Mouse (Mus musculus) kidney, postnatal 10 days (tissue): ENCODE results near the gene Ttll11.

Experiments
- DNase-seq: peaks from one replicate; pipeline ENCODE4 v3.0.0; 2021; ENCODE audit warnings: mixed read lengths

The Ttll11 gene

DNA sequence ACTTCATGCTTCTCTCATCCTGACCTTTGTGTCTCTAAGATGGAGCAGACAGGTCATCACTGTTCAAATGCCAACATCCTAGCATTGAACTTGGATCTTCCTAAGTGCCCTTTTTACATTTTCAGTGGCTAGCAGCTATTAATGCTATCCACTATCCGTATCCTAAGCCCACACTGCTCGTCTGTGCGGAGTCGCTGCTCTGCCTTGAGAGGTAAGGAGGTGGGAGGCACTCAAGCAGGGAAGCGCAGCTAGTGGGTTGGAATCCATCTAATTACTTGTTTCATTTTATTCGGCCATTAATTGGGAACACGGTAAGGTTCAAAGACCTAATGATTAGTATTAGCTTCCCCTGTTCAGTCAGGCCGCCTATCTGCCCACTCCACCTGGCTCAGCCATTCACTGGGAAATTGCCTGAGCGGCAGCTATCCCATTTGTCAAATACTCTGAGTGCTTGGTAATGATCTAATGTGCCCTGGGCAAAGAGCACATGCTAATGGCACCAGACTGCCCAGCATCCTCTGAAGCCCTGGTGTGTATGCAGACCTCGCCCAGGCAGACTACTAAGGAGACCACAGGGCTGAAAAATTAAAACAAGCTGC lies 130.0 kb downstream of the Ttll11 start:
- DNase-seq = peak; percentile 30

DNA sequence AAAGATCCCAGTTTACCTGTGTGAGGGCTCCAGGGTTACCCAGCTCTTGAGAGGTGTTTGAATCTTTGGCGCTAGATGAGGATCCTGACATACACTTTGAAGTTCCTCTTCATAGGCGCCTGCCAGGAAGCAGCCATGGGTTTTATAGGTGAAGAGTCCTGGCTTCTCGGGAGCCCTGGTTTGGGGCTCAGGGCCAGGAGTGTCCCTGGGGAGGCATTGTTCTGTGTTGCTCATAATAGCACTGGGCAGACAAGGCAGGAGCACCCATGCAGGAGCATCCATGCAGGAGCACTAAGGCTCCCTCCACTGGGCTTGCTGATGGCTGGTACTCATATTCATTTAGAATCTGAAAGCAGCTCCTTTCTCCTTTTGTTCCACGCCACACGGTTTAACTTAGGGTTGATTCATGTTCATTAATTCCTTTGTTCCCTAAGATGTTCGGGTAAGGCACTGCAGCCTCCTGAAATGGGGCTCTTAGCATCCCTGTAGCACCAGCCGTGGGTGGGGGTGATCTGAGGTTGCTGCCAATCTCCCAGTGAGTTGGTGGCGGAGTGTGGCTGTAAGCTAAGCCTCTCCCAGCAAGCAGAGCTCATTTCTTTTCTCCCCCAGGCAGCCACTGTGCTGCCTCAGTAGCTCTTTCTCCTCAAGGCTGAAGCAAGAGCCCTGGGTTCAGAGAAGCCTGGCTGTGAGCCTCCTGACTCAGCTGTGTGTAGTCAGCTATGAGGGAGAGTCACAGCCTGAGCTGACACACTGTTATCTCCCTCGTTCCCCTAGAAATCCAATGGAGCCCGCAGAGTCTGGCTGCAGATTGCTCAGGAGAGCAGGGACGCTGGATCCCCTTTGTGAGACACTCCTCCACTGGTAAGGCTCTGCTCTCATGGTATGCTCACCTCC lies 133.9 kb downstream of the Ttll11 start:
- no peak for DNase-seq

DNA sequence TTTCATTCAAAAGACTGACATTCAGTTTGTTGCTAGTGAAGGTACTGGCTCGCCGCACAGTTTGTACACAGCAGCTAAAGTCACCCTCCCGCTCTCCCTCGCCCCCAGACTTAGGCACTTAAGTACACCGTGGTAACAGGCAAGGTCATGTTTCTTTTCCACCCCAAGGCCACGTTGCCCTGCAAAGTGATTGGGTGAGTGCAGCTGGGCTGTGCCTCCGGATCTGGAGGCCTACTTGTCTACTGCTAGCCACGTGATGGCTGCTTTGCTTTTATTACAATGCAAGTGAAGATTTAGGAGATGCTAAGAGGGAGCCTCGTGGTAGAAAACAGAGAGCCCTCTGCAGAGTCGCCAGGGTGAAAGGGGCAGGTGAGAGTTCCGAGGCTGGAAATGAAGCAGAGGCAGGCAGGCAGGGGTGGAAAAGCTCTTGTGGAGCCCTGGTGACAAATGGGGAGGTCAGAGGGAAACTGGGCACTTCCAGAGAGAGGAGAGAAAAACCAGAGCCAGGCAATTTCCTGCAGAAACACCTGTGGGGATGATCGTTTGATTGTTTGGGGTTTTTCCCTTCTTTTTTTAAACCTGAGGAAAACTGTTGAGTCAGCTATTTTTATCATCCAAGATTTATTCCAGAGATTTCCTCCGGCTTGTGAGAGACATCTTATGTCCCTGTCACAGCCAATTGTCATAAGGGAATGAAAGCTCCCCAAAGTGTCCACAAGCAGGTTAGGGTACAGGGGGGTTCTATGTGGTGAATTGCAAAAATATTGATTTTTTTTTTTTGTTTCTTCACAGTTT lies 135.6 kb downstream of the Ttll11 start:
- DNase-seq = no peak

DNA sequence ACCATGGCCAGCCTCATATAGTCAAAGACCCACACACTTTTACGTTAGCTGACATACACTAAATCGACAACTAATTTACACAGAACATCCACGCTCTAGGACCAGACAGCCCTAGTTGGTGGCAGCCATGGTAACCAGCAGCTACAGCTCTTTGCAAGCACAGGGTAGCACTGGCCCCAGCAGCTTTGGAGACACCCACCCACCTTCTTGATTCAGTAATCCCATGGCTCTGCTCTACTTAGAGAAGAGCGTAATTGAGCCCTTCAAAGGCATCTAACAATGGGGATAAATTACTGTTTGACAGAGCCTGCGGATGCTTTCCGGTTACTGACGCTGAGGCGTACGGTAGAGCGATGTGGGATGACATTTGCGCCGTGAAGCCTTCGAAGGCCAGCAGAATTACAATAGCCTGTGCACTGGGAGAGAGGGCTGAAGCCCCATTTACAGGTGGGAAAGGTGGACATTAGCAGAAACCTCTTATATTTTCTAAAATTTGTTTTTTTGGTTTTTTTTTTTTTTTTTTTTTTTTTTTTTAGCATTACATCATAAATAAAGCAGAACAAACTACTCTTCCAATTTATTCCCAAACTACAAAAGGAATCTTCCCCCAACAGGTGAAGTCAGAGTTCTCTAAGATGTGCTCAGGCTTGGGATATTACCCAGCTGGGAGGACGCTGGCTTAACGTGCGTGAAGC lies 136.8 kb downstream of the Ttll11 start:
- no peak for DNase-seq

DNA sequence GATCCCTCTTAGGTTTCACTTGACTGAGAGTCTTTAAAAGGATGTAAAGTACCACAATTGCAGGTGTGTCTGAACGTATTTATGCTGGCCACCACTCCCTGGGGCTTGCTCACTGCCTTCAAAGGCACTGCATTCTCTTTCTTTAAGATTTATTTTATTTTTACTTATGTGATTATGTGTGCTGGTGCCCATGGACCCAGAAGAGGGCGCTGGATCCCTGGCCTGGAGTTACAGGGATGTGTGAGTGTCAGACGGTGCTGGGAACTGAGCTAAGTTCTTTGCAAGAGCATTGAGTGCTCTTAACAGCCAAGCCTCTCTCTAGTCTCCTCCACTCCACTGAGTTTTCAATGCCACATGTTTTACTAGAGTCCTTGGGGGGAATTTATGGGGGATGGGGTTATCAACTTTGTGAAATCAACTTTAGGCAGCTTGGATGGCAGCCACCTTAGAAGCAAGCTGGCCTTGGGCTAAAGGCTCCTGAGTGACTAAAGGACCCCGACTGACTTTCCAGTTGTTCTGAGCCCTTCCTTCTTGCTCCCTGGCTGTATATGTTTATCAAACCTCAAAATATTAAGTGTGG lies 137.8 kb downstream of the Ttll11 start:
- no peak for DNase-seq

DNA sequence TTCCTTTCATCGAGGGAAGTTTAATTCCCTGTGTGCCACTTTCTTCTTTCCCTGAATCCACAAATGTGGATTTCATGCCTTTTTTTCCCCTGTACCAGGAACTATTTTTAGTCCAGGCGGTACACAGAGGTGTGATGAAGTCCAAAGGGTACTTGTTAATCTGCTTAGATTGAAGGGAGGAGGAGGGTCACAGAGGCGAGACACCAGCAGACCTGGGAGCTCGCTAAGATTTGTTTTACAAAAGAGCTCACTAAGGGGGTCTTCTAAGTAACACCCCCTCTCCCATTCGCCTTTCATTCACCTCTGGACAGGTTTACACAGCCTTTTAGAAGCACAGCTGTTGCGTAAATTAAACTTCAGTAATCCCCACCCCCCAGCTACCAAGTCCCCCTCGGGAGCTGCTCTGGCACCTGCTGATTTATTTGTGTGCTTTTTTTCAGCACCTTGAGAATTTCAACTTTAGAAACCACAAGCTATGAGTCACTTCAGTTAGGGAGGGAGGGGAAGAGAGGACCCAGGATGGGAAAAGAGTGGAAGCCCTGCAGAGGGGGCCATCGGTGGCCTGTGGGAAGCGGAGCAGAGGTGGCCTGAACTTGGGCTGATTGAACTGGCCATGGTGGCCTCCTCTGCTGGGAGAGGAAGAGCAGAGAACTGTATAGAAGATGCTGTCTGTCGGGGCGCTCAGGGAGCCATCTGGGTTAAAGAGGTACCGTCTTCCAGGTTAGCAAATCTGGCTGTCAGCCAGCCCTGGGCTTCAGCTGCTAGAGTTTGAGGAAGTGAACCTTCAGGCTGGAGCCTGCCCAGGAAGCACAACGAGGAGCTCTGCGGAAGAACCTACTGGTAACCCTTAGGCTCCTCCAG lies 138.5 kb downstream of the Ttll11 start:
- DNase-seq = peak; percentile 71

DNA sequence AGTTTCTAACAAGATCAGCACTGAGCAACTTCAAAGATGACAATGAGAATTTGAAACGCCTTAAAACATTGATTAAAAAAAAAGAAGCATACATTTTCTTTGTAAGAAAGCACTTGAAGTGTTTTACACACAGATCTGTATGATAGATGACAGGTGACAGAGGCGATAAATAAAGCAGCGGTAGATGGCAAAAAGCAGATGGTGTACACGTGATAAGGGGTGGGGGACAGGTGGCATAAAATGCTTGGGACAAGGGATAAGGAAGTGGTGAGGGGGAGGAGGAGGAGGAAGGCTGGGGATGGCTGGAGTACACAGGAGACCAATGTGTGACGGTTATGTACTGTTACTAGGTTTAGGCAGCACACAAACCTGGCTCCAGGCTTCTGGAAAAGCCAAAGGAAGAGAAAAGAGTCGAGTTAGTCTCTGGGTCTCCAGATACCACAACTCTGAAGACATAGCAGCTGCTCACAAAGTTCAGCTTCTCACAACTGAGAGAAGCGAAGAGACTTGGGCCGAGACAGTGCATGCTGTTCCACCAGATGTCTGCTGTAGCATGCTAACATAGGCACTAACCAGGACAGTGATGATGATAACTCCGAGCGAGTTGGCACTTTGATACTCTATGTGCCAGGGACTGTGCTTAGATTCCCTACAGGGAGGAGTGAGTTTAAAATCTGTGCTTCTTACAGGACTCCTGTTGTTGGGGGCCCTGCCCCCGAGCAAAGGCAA lies 140.8 kb downstream of the Ttll11 start:
- DNase-seq = no peak

DNA sequence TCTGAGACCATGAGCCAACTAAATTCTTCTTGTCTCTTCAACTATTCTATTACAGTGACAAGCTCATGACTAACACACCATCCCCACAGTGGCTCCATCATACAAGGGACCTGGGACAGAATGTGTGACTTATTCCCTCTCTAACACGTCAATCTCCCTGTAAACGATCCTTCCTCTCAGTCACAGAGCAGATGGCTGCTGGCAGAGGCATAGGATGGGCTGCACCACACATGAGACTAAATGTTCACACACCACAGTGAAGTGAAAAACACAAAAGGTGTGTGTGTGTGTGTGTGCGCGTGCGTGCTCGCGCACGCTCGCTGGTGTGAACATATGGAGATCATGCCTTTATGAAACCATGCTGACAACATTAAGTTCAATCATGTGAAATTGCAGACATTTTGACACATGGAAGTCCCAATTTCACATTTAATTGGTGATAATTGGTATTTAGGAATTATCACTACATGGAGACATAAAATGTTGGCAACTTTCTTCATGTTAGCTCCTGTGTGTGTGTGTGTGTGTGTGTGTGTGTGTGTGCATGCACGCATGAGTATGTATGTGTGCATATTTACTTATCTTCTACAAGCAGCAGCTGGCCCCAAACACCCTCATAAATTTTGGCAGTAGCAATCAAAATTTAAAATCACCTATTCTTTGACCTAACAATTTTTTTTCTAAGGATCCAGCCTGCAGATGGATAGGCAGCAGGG lies 145.4 kb downstream of the Ttll11 start:
- no peak for DNase-seq

DNA sequence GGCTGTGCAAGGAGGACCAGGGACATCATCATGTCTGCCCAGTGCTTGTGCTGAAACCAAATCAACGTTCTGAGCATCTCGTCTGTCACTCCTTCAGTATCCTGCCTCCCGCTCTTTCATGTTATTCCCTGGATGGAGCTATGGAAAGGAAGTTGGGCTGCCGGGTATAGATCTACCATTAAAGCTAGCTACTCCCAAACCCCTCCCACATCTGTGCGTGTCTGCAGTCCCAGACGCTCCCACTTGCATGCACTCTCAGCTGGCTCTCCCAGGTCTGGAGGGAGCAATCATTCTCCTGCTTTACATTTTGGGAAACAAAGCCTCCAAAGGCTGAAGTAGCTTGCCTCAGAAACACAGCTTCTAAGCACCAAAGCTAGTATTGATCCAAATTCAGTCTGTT lies 146.2 kb downstream of the Ttll11 start:
- DNase-seq = no peak

DNA sequence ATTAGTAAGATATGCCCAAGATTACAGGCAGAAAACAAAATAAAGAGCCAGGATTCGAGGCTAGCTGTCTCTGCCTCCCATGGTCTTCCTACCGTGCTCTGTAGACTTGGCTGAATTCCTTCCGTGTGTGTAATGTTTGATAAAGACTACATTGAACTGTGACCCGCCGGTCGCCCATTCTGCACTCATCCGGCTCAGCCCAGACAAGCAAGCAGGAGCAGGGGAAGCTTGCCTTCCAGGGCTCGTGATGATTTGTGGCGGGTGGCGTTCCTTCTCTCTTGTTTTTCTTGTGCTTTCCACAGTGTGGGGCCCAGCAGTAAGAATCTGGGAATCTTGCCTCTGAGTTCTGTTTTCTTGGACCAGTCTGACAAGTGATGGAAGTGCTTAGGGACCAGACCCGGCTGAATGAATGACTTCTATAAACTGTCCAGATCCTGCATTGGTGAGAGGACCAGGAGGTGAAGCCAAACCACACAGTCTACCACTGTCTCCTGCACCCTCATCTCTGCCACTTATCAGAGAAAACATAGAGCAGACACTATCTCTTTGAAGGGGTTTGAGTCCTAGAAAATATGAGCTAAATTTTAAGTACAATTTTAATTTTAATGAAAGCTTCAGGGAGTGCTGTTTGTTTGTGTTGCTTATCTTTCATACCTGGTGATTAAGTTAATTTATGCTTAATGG lies 146.8 kb downstream of the Ttll11 start:
- peak; percentile 83 for DNase-seq

DNA sequence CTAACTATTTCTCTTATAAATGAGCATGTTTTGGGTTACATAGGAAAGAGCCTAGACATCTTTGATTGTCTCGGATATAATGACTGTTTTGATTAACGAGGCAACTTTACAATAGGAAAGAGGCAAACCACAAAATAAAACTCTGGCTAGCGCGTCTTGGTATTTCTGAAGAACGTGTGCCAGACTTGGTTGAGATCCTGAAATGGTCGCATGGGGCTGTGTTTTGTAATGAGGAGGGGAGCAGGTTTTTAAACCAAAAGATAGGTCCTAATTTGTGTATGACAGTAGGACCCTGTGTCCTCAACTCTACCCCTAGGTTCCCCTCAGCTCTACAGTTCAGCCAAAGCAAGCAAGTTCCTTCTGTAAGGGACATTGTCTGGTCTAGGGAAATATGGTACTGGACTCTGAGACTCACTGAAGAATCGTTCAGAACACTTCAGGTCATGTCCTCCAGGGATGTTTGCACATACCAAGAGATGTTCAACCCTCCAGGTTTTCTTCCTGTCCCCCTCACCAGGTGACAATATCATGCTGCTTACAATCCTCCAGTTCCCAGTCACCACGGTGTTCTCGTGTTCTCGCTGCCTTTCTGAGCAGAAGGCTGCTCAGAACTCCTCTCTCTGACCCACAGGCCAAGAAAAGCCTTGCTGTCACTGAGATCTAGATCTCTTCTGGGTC lies 147.7 kb downstream of the Ttll11 start:
- no peak for DNase-seq

DNA sequence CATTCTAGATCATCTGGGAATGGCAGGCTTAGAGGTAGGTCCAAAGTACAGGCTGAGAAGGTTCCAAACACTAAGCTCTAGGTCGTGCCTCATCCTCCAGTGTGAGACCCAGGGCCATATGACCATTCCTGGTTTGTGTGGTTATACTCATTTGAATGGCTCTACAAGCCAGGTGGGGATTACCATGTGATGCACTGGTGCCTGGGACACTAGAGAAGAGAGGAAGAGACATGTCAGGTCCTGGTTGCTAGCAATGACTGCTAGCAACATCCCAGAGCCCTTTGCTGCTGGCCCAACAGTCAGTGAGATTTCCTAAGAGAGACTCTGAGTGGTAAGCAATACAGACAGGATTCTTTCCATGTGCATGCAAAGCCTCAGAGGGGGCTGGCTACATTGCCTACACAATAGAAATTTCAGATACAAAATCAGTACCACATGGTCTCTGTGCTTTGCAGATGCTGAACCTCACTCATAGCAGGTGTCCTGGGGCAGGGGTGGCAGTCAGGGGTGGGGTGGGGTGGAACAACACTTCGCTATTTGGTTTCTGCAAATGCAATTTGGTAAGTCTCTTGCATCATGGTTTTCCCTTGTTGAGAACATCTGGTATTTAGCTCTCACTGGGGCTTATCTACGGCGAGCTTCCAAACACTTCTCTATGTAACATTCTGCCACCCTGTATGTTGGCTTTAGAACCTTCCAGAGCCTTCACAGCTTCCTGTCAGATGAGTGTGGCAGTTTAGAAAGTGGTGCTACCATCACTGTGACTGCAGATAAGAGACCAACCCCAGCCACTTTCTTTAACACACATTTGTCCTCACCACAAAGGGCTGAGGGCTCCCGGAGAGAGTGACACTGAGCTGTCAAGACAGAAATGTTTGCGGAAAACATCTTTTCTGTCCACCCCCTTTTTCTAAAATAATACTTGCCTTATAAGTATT lies 148.5 kb downstream of the Ttll11 start:
- DNase-seq = no peak

DNA sequence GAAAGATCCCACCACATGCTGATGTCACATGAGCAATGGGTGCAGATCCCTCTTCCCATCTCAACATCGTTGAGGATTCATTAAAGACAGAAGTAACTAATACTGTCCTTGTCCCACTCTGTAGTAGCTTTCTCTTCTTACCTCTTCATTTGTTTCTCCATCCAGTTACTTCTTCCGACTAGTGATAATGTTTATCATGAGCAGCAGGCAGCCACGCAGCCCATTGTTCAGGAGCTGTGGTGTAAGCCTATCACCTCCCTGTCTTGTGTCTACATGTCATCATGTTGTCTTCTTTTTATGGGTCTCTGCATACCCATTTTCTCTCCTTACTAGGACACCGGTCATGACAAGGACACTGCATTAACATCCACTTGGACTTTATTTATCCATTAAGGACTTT lies 150.6 kb downstream of the Ttll11 start:
- DNase-seq = no peak

DNA sequence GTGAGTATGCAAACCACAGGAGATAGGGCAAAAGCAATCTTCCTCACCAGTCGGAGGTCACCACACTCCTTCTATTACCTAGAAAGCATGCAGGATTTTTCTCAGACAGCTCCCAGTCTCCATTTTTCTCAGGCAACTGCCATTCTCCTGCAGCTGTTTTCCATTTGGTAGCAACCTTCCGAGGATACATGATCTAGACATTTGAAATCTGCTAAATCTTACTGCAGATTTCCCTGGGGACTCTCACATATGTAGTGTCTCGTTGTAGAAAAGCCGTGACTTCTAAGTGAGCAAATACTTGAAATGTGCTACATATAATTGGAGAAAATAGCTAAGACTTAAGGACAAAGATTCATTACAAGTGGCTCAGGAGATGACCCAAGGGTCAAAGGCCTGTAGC lies 151.8 kb downstream of the Ttll11 start:
- no peak for DNase-seq

DNA sequence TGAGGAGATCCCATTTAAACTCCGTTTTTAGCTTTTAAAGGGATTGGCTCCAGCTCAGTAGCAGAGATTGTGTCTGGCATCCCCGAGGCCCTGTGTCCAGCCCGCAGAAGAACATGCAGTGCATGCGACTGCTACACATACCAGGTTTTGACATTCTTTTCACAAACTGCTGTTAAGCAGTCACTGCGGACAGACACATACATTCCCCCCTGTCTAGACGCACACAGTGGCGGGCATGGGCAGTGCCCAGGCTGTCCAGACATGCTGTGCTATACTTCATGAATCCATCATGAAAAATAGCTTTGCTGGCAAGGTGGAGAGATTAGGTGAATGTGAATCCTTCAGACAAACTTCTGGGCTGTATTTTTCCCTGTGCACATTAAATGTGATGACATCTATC lies 154.6 kb downstream of the Ttll11 start:
- no peak for DNase-seq

DNA sequence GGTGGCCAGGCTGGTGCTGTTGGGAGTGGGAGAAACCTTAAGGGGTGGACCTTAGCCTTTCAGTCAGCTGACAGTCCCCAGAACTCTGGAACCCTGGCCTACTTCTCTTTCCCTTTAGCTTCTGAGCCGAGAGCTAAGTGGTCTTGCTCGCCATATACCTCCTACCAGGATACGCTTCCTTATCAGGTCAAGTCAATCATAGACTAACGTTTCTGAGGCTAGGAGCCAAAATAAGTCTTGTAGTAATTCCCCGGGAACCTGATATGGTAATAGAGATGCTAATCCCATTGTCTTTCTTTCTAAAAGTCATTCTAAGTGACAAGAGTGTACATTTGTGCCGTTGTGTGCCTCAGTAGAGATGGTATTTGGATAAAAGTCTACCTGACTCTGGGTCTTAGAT lies 156.1 kb downstream of the Ttll11 start:
- no peak for DNase-seq

DNA sequence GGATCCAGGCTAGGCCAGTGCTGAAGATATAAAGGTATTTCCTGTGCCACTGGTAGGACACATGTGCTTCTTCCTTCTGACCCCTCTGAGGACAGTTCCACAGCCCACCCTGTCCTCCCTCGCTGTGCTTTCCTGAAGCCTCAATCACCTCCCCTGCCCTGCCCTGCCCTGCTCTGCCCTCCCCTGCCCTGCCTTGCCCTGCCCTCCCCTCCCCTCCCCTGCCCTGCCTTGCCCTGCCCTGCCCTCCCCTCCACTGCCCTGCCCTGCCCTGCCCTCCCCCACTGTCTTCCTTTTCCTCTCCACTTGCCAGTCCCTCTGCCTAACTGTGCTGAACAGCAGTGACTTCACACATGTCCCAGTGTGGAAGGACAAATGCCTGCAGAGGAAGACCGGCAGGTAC lies 160.8 kb downstream of the Ttll11 start:
- DNase-seq = no peak
